Mouse (Mus musculus) bone marrow macrophage, adult 2 months (primary cell): ENCODE measurements around the gene Ctbp2.

ENCODE experiments used
- CTCF ChIP-seq: IDR thresholded peaks from 2 replicates; pipeline ENCODE4 v1.5.1; 2012; ENCODE audit warnings: low read depth, mild to moderate bottlenecking, low read length, moderate library complexity
- POLR2A ChIP-seq: IDR thresholded peaks from 2 replicates; pipeline ENCODE4 v1.6.1; 2012; ENCODE audit warnings: mild to moderate bottlenecking, low read depth, low read length, borderline replicate concordance

- no peak for TF ChIP-seq POLR2A
- no peak for TF ChIP-seq CTCF
Observed at GRCm38 (mm10) chr7:133122379-133123243, 1.5 kb downstream of the Ctbp2 start.
